Mouse (Mus musculus): Measurements from ENCODE around the gene Adssl1. TPM values are rescaled to one million over a fixed set of nuclear protein-coding genes. Genes with fewer than 3 reads are reported as not detected.
A peak's percentile ranks its signal among the peaks of the same experiment; 100 is the strongest.

Gene Adssl1
- polyA plus RNA-seq, 1 experiment: 202 TPM

DNA sequence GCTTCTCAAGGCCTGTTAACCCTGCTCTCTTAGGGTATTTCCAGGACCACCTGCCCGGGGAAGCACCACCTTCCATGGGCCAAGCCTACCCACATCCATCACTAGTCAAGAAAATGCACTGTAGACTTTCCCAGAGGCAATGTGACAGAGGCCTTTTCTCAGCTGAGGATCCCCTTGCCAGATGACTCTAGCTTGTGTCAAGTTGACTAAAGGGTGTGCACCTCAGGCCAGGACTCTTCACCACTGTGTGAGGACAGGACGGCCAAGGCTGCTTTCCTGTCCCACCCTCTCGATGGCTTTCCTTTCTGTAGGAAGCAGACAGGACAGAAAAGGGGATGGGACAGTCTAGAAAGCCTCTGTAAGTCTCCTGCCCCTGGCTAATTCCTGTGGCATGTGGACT is 28.1 kb upstream of the Adssl1 start:
- no peak overlapping the region for H3K4me3 ChIP-seq
- no peaks in the 10 kb centered on the region for H3K27me3 ChIP-seq (ENCODE audit: control insufficient read depth, insufficient read depth, insufficient read length)
- no peaks in the 10 kb centered on the region for H3K36me3 ChIP-seq (ENCODE audit: control insufficient read depth, insufficient read depth)
- peak overlapping the region; percentile 4 for H3K4me2 ChIP-seq (ENCODE audit: low read depth)
- TF ChIP-seq TCF3 (IDR thresholded peaks at IDR 0.05; ENCODE audit: insufficient read length, low read depth) (no peak), REST (IDR thresholded peaks at IDR 0.05; ENCODE audit: insufficient read depth, insufficient read length) (no peak), USF1 (IDR thresholded peaks at IDR 0.05; ENCODE audit: low read depth) (no peak), MYOD1 (IDR thresholded peaks at IDR 0.05; ENCODE audit: control insufficient read depth in 1 of 3, insufficient read length in 2 of 3, low read depth in 2 of 3) (no peak), E2F4 (IDR thresholded peaks at IDR 0.05; ENCODE audit: insufficient read depth) (no peak)
- H3K79me2 ChIP-seq (ENCODE audit: control insufficient read depth, insufficient read depth): peaks cover 76% of the 10 kb centered on the region
- no peak overlapping the region for H3ac ChIP-seq (ENCODE audit: control insufficient read depth, insufficient read length)

GRCm38 (mm10) chr12:112592985-112593734 is 26.7 kb upstream of the Adssl1 start:
- Histone ChIP-seq H3K79me2 (ENCODE audit: control insufficient read depth, insufficient read depth) (peaks cover 90% of the 10 kb centered on the region), H3K4me2 (ENCODE audit: low read depth) (peak overlapping the region; percentile 50), H3ac (ENCODE audit: control insufficient read depth, insufficient read length) (no peak overlapping the region), H3K4me3 (no peak overlapping the region), H3K36me3 (ENCODE audit: control insufficient read depth, insufficient read depth) (no peaks in the 10 kb centered on the region), H3K27me3 (ENCODE audit: control insufficient read depth, insufficient read depth, insufficient read length) (no peaks in the 10 kb centered on the region)
- peak in 2 of 3 experiments; percentile 30 to 40 for TF ChIP-seq MYOD1 (IDR thresholded peaks at IDR 0.05; ENCODE audit: control insufficient read depth in 1 of 3, insufficient read length in 2 of 3, low read depth in 2 of 3)
- no peak for TF ChIP-seq CEBPB (IDR thresholded peaks at IDR 0.05; ENCODE audit: insufficient read depth, poor library complexity, severe bottlenecking)
- peak in 1 of 3 experiments; percentile 32 for TF ChIP-seq MYOG (IDR thresholded peaks at IDR 0.05; ENCODE audit: control insufficient read depth in 1 of 3, insufficient read depth in 1 of 3, insufficient read length in 2 of 3, low read depth in 2 of 3)

DNA sequence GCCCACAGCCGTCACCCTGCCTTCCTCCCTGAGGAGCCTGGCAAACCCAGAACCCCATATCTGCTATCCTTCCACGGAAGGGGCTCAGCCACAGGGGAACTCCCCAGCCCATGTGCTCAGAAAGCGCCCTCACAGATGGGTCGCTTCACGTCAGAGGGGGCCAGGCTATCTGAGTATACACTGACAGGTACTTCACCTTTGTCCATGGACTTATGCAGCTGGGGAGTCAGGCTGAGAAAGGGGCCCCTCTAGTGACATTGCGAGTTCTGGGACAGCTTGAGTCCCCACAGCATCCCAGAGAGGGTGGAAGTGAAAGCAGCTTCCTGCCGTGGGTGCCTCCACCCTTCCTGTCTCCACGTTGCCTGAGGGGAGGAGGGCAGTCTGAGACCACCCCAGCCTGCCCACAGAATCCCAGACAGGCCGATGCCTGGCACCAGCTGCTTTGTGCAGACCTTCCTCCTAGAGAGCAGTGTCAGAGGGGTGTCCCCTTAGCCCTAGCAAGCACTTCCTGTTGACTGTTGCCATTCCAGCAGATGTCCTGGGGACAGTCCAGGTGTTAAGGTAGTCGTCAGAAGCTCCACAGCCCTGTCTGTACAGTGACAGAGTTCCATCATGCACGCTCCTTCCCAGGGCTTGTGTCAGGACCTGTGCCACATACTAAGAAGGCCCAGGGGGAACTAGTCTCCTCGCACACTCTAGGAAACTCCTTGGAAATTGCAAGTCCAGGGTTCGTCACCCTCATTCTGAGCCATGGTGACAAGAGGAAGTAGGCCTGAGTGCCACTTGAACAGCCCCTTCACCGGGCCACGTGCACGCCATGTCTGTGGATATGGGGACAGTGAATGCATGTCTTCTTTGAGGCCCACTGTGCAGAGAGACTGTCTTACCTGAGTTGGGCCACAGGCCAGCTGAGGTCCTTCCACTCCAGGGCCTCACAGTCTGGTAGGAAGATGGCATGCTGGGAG is 25.6 kb upstream of the Adssl1 start:
- H3K36me3 ChIP-seq (ENCODE audit: control insufficient read depth, insufficient read depth): no peaks in the 10 kb centered on the region
- no peak overlapping the region for H3ac ChIP-seq (ENCODE audit: control insufficient read depth, insufficient read length)
- H3K4me2 ChIP-seq (ENCODE audit: low read depth): peak overlapping the region; percentile 53
- TF ChIP-seq SRF (IDR thresholded peaks at IDR 0.05; ENCODE audit: control insufficient read depth, insufficient read length, low read depth) (no peak), CEBPB (IDR thresholded peaks at IDR 0.05; ENCODE audit: insufficient read depth, poor library complexity, severe bottlenecking) (no peak), REST (IDR thresholded peaks at IDR 0.05; ENCODE audit: insufficient read depth, insufficient read length) (no peak), POLR2AphosphoS2 (IDR thresholded peaks at IDR 0.05; ENCODE audit: insufficient read length, low read depth) (no peak), E2F4 (IDR thresholded peaks at IDR 0.05; ENCODE audit: insufficient read depth) (no peak), TCF3 (IDR thresholded peaks at IDR 0.05; ENCODE audit: insufficient read length, low read depth) (no peak), MYOG (IDR thresholded peaks at IDR 0.05; ENCODE audit: control insufficient read depth in 1 of 3, insufficient read depth in 1 of 3, insufficient read length in 2 of 3, low read depth in 2 of 3) (no peak), USF1 (IDR thresholded peaks at IDR 0.05; ENCODE audit: low read depth) (no peak), MYOD1 (IDR thresholded peaks at IDR 0.05; ENCODE audit: control insufficient read depth in 1 of 3, insufficient read length in 2 of 3, low read depth in 2 of 3) (no peak), TCF12 (IDR thresholded peaks at IDR 0.05; ENCODE audit: insufficient read depth, poor library complexity, severe bottlenecking) (no peak), POLR2A (IDR thresholded peaks at IDR 0.05; ENCODE audit: insufficient read length, low read depth) (no peak), MAX (IDR thresholded peaks at IDR 0.05; ENCODE audit: low read depth) (no peak)
- H3K27me3 ChIP-seq (ENCODE audit: control insufficient read depth, insufficient read depth, insufficient read length): no peaks in the 10 kb centered on the region
- H3K79me2 ChIP-seq (ENCODE audit: control insufficient read depth, insufficient read depth): peaks cover 95% of the 10 kb centered on the region
- H3K4me3 ChIP-seq: no peak overlapping the region

DNA sequence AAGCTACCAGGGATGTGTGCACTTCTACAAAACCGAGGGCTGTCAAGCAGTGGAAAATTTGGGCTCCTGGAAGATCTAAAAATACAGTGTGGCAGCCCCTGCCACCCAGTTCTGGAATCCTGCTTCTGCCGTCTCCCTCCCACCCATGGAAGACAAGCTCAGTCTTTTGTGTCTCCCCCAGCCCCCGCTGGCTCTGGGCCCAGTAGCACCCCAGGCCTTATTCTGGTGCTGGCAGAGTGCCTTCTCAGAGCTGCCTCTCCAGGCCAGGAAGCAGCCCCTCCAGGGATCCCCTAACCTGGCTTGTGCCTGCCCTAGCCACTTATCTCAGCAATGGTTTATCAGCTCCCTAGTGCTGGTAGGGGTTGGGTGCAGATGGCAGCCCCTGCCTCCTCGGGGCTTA is 24.9 kb upstream of the Adssl1 start:
- Histone ChIP-seq H3K27me3 (ENCODE audit: control insufficient read depth, insufficient read depth, insufficient read length) (no peaks in the 10 kb centered on the region), H3K4me2 (ENCODE audit: low read depth) (peak overlapping the region; percentile 53), H3K36me3 (ENCODE audit: control insufficient read depth, insufficient read depth) (no peaks in the 10 kb centered on the region), H3K4me3 (no peak overlapping the region), H3ac (ENCODE audit: control insufficient read depth, insufficient read length) (no peak overlapping the region), H3K79me2 (ENCODE audit: control insufficient read depth, insufficient read depth) (peaks cover 88% of the 10 kb centered on the region)
- TF ChIP-seq USF1 (IDR thresholded peaks at IDR 0.05; ENCODE audit: low read depth) (no peak), REST (IDR thresholded peaks at IDR 0.05; ENCODE audit: insufficient read depth, insufficient read length) (no peak), TCF12 (IDR thresholded peaks at IDR 0.05; ENCODE audit: insufficient read depth, poor library complexity, severe bottlenecking) (no peak), MYOG (IDR thresholded peaks at IDR 0.05; ENCODE audit: control insufficient read depth in 1 of 3, insufficient read depth in 1 of 3, insufficient read length in 2 of 3, low read depth in 2 of 3) (no peak), CEBPB (IDR thresholded peaks at IDR 0.05; ENCODE audit: insufficient read depth, poor library complexity, severe bottlenecking) (no peak), MYOD1 (IDR thresholded peaks at IDR 0.05; ENCODE audit: control insufficient read depth in 1 of 3, insufficient read length in 2 of 3, low read depth in 2 of 3) (no peak), MAX (IDR thresholded peaks at IDR 0.05; ENCODE audit: low read depth) (no peak), TCF3 (IDR thresholded peaks at IDR 0.05; ENCODE audit: insufficient read length, low read depth) (no peak), POLR2A (IDR thresholded peaks at IDR 0.05; ENCODE audit: insufficient read length, low read depth) (no peak), POLR2AphosphoS2 (IDR thresholded peaks at IDR 0.05; ENCODE audit: insufficient read length, low read depth) (no peak), E2F4 (IDR thresholded peaks at IDR 0.05; ENCODE audit: insufficient read depth) (no peak), SRF (IDR thresholded peaks at IDR 0.05; ENCODE audit: control insufficient read depth, insufficient read length, low read depth) (no peak)

Measured in myocyte (in vitro differentiated cells).